ENCODE assay signal across 8 mouse cellular contexts in genomic region chr5:20950855-20951650, GRCm38 (mm10). TPM values are rescaled to one million over a fixed set of nuclear protein-coding genes. Genes with fewer than 3 reads are reported as not detected.
A peak's percentile ranks its signal among the peaks of the same experiment; 100 is the strongest.
DNase-seq lines count a peak whose midpoint lies in the region; ATAC-seq and TF ChIP-seq lines count a peak whose summit lies in the region.

No protein-coding gene starts in this region.

- H3K9ac ChIP-seq in embryonic facial prominence, embryonic 15.5 days, result peak overlapping the region; percentile 96
- peak overlapping the region; percentile 95 for H3K9ac ChIP-seq in neural tube, embryonic 15.5 days (replicated peaks)

- ATAC-seq in embryonic facial prominence, embryonic 15.5 days (ENCODE audit: insufficient number of reproducible peaks, low FRiP score, low TSS enrichment, low read depth), result peak; percentile 77
- peak; percentile 84 for ATAC-seq in neural tube, embryonic 15.5 days (ENCODE audit: low FRiP score)

- peak overlapping the region; percentile 55 for H3K4me2 ChIP-seq in embryonic facial prominence, embryonic 15.5 days (replicated peaks)
- H3K4me2 ChIP-seq in neural tube, embryonic 15.5 days, result peak overlapping the region; percentile 67

- no peak for TF ChIP-seq CTCF in lung, adult 2 months (IDR thresholded peaks at IDR 0.05; ENCODE audit: insufficient read depth, low read length)

- H3K36me3 ChIP-seq in embryonic facial prominence, embryonic 15.5 days, result no peaks in the 10 kb centered on the region
- peaks cover 13% of the 10 kb centered on the region; the same call in 1 of the 2 replicates for H3K36me3 ChIP-seq in heart, embryonic 10.5 days
- H3K36me3 ChIP-seq in neural tube, embryonic 15.5 days, result no peaks in the 10 kb centered on the region

- no peak for TF ChIP-seq POLR2A in lung, adult 2 months (IDR thresholded peaks at IDR 0.05; ENCODE audit: borderline replicate concordance, extremely low read depth, low read depth, low read length)

- peak overlapping the region; percentile 99 for H3K27ac ChIP-seq in embryonic facial prominence, embryonic 15.5 days (replicated peaks)
- H3K27ac ChIP-seq in heart, embryonic 10.5 days, result peak overlapping the region; percentile 99
- peak overlapping the region; percentile 99 for H3K27ac ChIP-seq in neural tube, embryonic 15.5 days (replicated peaks)

- under 1% methylated on average over 88 of the region's 88 CpGs for WGBS in embryonic facial prominence, embryonic 15.5 days
- WGBS in heart, embryonic 10.5 days, result under 1% methylated on average over 88 of the region's 88 CpGs
- WGBS in lung, adult 2 months, result under 1% methylated on average over 88 of the region's 88 CpGs
- under 1% methylated on average over 85 of the region's 88 CpGs for WGBS in neural tube, embryonic 15.5 days

- DNase-seq in 3134 (ENCODE audit: extremely low read depth, insufficient read length, low spot score) (peak; percentile 73), MN1 (ENCODE audit: low spot score) (peak; percentile 55)
- peak; percentile 86 for DNase-seq in heart, embryonic 10.5 days (ENCODE audit: low spot score)
- peak; percentile 75 for DNase-seq in kidney, postnatal 10 days
- peak; percentile 63 for DNase-seq in lung, adult 2 months
- peak; percentile 81 for DNase-seq in testis, postnatal 14 days (ENCODE audit: low spot score)

- peak overlapping the region; percentile 95 for H3K4me3 ChIP-seq in embryonic facial prominence, embryonic 15.5 days (replicated peaks)
- peak overlapping the region; percentile 97 for H3K4me3 ChIP-seq in heart, embryonic 10.5 days
- peak overlapping the region; percentile 94 for H3K4me3 ChIP-seq in lung, adult 2 months (replicated peaks; ENCODE audit: extremely low read depth, low read depth, low read length)
- peak overlapping the region; percentile 74 for H3K4me3 ChIP-seq in neural tube, embryonic 15.5 days (replicated peaks)

- no peaks in the 10 kb centered on the region for H3K9me3 ChIP-seq in embryonic facial prominence, embryonic 15.5 days (replicated peaks)
- H3K9me3 ChIP-seq in heart, embryonic 10.5 days, result no peaks in the 10 kb centered on the region
- H3K9me3 ChIP-seq in neural tube, embryonic 15.5 days (replicated peaks), result no peaks in the 10 kb centered on the region

- H3K27me3 ChIP-seq in embryonic facial prominence, embryonic 15.5 days, result no peaks in the 10 kb centered on the region
- no peaks in the 10 kb centered on the region for H3K27me3 ChIP-seq in heart, embryonic 10.5 days (ENCODE audit: insufficient read depth, poor library complexity, severe bottlenecking)
- no peaks in the 10 kb centered on the region for H3K27me3 ChIP-seq in neural tube, embryonic 15.5 days (replicated peaks)

- peaks cover 15% of the 10 kb centered on the region for H3K4me1 ChIP-seq in embryonic facial prominence, embryonic 15.5 days
- peaks cover 19% of the 10 kb centered on the region for H3K4me1 ChIP-seq in heart, embryonic 10.5 days
- peaks cover 13% of the 10 kb centered on the region for H3K4me1 ChIP-seq in lung, adult 2 months (ENCODE audit: control insufficient read depth, insufficient read depth, low read length)
- peaks cover 20% of the 10 kb centered on the region for H3K4me1 ChIP-seq in neural tube, embryonic 15.5 days

RNA-seq across cellular contexts. Expression of gene Rsbn1l, which starts 5.1 kb away (rescaled TPM):
- polyA plus RNA-seq in embryonic facial prominence, embryonic 15.5 days (2015; fragmentation: Nextera tagmentation; extraction: Ambion mirVana), result 4.8 and 6.0 TPM in 2 replicates
- polyA plus RNA-seq in heart, embryonic 10.5 days (2016; fragmentation: Nextera tagmentation; extraction: Ambion mirVana), result 5.1 and 5.2 TPM in 2 replicates
- polyA plus RNA-seq in lung, adult 2 months (2012; rRNA removed), result 5.3 and 7.0 TPM in 2 replicates
- 4.4 and 4.9 TPM in 2 replicates for polyA plus RNA-seq in neural tube, embryonic 15.5 days (2015; fragmentation: Nextera tagmentation; extraction: Ambion mirVana)

Comparison
In these comparisons a context has a peak if more than half of its experiments do, and no peak if none do; other contexts are left out.
1. Peak in every context shown above with its lines: DNase-seq, ATAC-seq, H3K4me3 ChIP-seq and H3K27ac ChIP-seq.